Mouse (Mus musculus): ENCODE measurements at regions not wholly inside any gene's neighbourhood (a gene's known extent, or its start where the extent isn't known, plus 50 kb on each side); places are given as distances from the start of the nearest gene placed in this dataset.

- H3K27ac ChIP-seq (ENCODE audit: insufficient read depth, low read depth, low read length), result no peak overlapping the region
- 83% methylated on average over 4 of the region's 4 CpGs for WGBS
- no peaks in the 10 kb centered on the region for H3K4me1 ChIP-seq (ENCODE audit: control insufficient read depth, insufficient read depth, low read length)
- TF ChIP-seq POLR2A (IDR thresholded peaks at IDR 0.05; ENCODE audit: insufficient read depth, low read depth, low read length) (no peak), CTCF (IDR thresholded peaks at IDR 0.05; ENCODE audit: insufficient read depth, low read depth, low read length) (no peak)
- H3K4me3 ChIP-seq (ENCODE audit: insufficient read depth, low read depth, low read length), result no peak overlapping the region
Observed at GRCm38 (mm10) chr7:71289702-71290101, 61.6 kb downstream of the Gm10295 start.

- no peak overlapping the region for H3K27ac ChIP-seq (ENCODE audit: insufficient read depth, low read depth, low read length)
- WGBS, result 85% methylated on average over 5 of the region's 5 CpGs
- H3K4me3 ChIP-seq (ENCODE audit: insufficient read depth, low read depth, low read length), result no peak overlapping the region
- no peaks in the 10 kb centered on the region for H3K4me1 ChIP-seq (ENCODE audit: control insufficient read depth, insufficient read depth, low read length)
- TF ChIP-seq POLR2A (IDR thresholded peaks at IDR 0.05; ENCODE audit: insufficient read depth, low read depth, low read length) (no peak), CTCF (IDR thresholded peaks at IDR 0.05; ENCODE audit: insufficient read depth, low read depth, low read length) (no peak)
Observed at GRCm38 (mm10) chr7:71289266-71289665, 62.0 kb downstream of the Gm10295 start.

- Histone ChIP-seq H3K27ac (ENCODE audit: insufficient read depth, low read depth, low read length) (no peak overlapping the region), H3K4me1 (ENCODE audit: control insufficient read depth, insufficient read depth, low read length) (no peaks in the 10 kb centered on the region), H3K4me3 (ENCODE audit: insufficient read depth, low read depth, low read length) (no peak overlapping the region)
- TF ChIP-seq CTCF (IDR thresholded peaks at IDR 0.05; ENCODE audit: insufficient read depth, low read depth, low read length) (no peak), POLR2A (IDR thresholded peaks at IDR 0.05; ENCODE audit: insufficient read depth, low read depth, low read length) (no peak)
- 80% methylated on average over 7 of the region's 7 CpGs for WGBS
Observed at GRCm38 (mm10) chr7:71287441-71287840, 63.8 kb downstream of the Gm10295 start.

GRCm38 (mm10) chr7:71284246-71284645 lies 67.0 kb downstream of the Gm10295 start:
- H3K4me1 ChIP-seq (ENCODE audit: control insufficient read depth, insufficient read depth, low read length), result no peaks in the 10 kb centered on the region

GRCm38 (mm10) chr7:71283419-71283818 lies 67.9 kb downstream of the Gm10295 start:
- no peaks in the 10 kb centered on the region for H3K4me1 ChIP-seq (ENCODE audit: control insufficient read depth, insufficient read depth, low read length)
- no peak overlapping the region for H3K27ac ChIP-seq (ENCODE audit: insufficient read depth, low read depth, low read length)
- 89% methylated on average over 3 of the region's 3 CpGs for WGBS
- TF ChIP-seq POLR2A (IDR thresholded peaks at IDR 0.05; ENCODE audit: insufficient read depth, low read depth, low read length) (no peak), CTCF (IDR thresholded peaks at IDR 0.05; ENCODE audit: insufficient read depth, low read depth, low read length) (no peak)
- no peak overlapping the region for H3K4me3 ChIP-seq (ENCODE audit: insufficient read depth, low read depth, low read length)

More at GRCm38 (mm10) chr7:71284246-71284645, 67.0 kb downstream of the Gm10295 start:
- no peak overlapping the region for H3K4me3 ChIP-seq (ENCODE audit: insufficient read depth, low read depth, low read length)
- TF ChIP-seq CTCF (IDR thresholded peaks at IDR 0.05; ENCODE audit: insufficient read depth, low read depth, low read length), result no peak
- TF ChIP-seq POLR2A (IDR thresholded peaks at IDR 0.05; ENCODE audit: insufficient read depth, low read depth, low read length), result no peak
- H3K27ac ChIP-seq (ENCODE audit: insufficient read depth, low read depth, low read length), result no peak overlapping the region

- Histone ChIP-seq H3K27ac (ENCODE audit: insufficient read depth, low read depth, low read length) (no peak overlapping the region), H3K4me3 (ENCODE audit: insufficient read depth, low read depth, low read length) (no peak overlapping the region), H3K4me1 (ENCODE audit: control insufficient read depth, insufficient read depth, low read length) (no peaks in the 10 kb centered on the region)
- TF ChIP-seq CTCF (IDR thresholded peaks at IDR 0.05; ENCODE audit: insufficient read depth, low read depth, low read length), result no peak
- WGBS, result 83% methylated on average over 8 of the region's 8 CpGs
Observed at GRCm38 (mm10) chr7:71266101-71266500, 85.2 kb downstream of the Gm10295 start.

GRCm38 (mm10) chr7:71264115-71264514 lies 87.2 kb downstream of the Gm10295 start:
- no peak overlapping the region for H3K4me3 ChIP-seq (ENCODE audit: insufficient read depth, low read depth, low read length)
- H3K27ac ChIP-seq (ENCODE audit: insufficient read depth, low read depth, low read length), result no peak overlapping the region
- TF ChIP-seq POLR2A (IDR thresholded peaks at IDR 0.05; ENCODE audit: insufficient read depth, low read depth, low read length) (no peak), CTCF (IDR thresholded peaks at IDR 0.05; ENCODE audit: insufficient read depth, low read depth, low read length) (no peak)
- 77% methylated on average over 1 of the region's 1 CpGs for WGBS
- no peaks in the 10 kb centered on the region for H3K4me1 ChIP-seq (ENCODE audit: control insufficient read depth, insufficient read depth, low read length)

GRCm38 (mm10) chr7:71249669-71250068 lies 101.6 kb downstream of the Gm10295 start:
- no peaks in the 10 kb centered on the region for H3K4me1 ChIP-seq (ENCODE audit: control insufficient read depth, insufficient read depth, low read length)
- H3K4me3 ChIP-seq (ENCODE audit: insufficient read depth, low read depth, low read length), result no peak overlapping the region
- 75% methylated on average over 2 of the region's 2 CpGs for WGBS
- no peak overlapping the region for H3K27ac ChIP-seq (ENCODE audit: insufficient read depth, low read depth, low read length)
- TF ChIP-seq POLR2A (IDR thresholded peaks at IDR 0.05; ENCODE audit: insufficient read depth, low read depth, low read length) (no peak), CTCF (IDR thresholded peaks at IDR 0.05; ENCODE audit: insufficient read depth, low read depth, low read length) (no peak)

- no peaks in the 10 kb centered on the region for H3K4me1 ChIP-seq (ENCODE audit: control insufficient read depth, insufficient read depth, low read length)
- no peak overlapping the region for H3K4me3 ChIP-seq (ENCODE audit: insufficient read depth, low read depth, low read length)
- H3K27ac ChIP-seq (ENCODE audit: insufficient read depth, low read depth, low read length), result no peak overlapping the region
- no peak for TF ChIP-seq CTCF (IDR thresholded peaks at IDR 0.05; ENCODE audit: insufficient read depth, low read depth, low read length)
- TF ChIP-seq POLR2A (IDR thresholded peaks at IDR 0.05; ENCODE audit: insufficient read depth, low read depth, low read length), result no peak
- 71% methylated on average over 5 of the region's 5 CpGs for WGBS
Observed at GRCm38 (mm10) chr7:71249216-71249615, 102.1 kb downstream of the Gm10295 start.

- no peak overlapping the region for H3K4me3 ChIP-seq (ENCODE audit: insufficient read depth, low read depth, low read length)
- H3K4me1 ChIP-seq (ENCODE audit: control insufficient read depth, insufficient read depth, low read length), result no peaks in the 10 kb centered on the region
- 77% methylated on average over 5 of the region's 5 CpGs for WGBS
- TF ChIP-seq POLR2A (IDR thresholded peaks at IDR 0.05; ENCODE audit: insufficient read depth, low read depth, low read length), result no peak
- no peak for TF ChIP-seq CTCF (IDR thresholded peaks at IDR 0.05; ENCODE audit: insufficient read depth, low read depth, low read length)
- no peak overlapping the region for H3K27ac ChIP-seq (ENCODE audit: insufficient read depth, low read depth, low read length)
Observed at GRCm38 (mm10) chr7:71247922-71248321, 103.4 kb downstream of the Gm10295 start.
